Mouse (Mus musculus) kidney, postnatal 36 days (tissue): ENCODE measurements around the gene Sox5.

Source experiments
- DNase-seq, 2 experiments: peaks; one replicate each; pipeline ENCODE4 v3.0.0; 2021 to 2022; ENCODE audit warnings: mixed read lengths in 2 of 2

Gene Sox5

GRCm38 (mm10) chr6:144781431-144782030 lies at the start of gene Sox5:
Gene Sox5, minus strand, starts transcription at chr6:144781977.
- peak; percentile 31 to 66 for DNase-seq

- no peak for DNase-seq
Observed at GRCm38 (mm10) chr6:144825018-144825602, 43.3 kb upstream of the Sox5 start.

GRCm38 (mm10) chr6:144824153-144824552 lies 42.4 kb upstream of the Sox5 start:
- no peak for DNase-seq

- DNase-seq, result no peak
Observed at GRCm38 (mm10) chr6:144822594-144822993, 40.8 kb upstream of the Sox5 start.

- DNase-seq, result no peak
Observed at GRCm38 (mm10) chr6:144821019-144821418, 39.2 kb upstream of the Sox5 start.

- DNase-seq, result no peak
Observed at GRCm38 (mm10) chr6:144818016-144818415, 36.2 kb upstream of the Sox5 start.

GRCm38 (mm10) chr6:144817329-144817932 lies 35.7 kb upstream of the Sox5 start:
- no peak for DNase-seq

- no peak for DNase-seq
Observed at GRCm38 (mm10) chr6:144815542-144815941, 33.8 kb upstream of the Sox5 start.

GRCm38 (mm10) chr6:144814931-144815364 lies 33.2 kb upstream of the Sox5 start:
- peak; percentile 30 to 50 for DNase-seq

- no peak for DNase-seq
Observed at GRCm38 (mm10) chr6:144804321-144804720, 22.5 kb upstream of the Sox5 start.

- DNase-seq, result no peak
Observed at GRCm38 (mm10) chr6:144803063-144803462, 21.3 kb upstream of the Sox5 start.

GRCm38 (mm10) chr6:144794356-144794755 lies 12.6 kb upstream of the Sox5 start:
- DNase-seq, result no peak

- no peak for DNase-seq
Observed at GRCm38 (mm10) chr6:144792871-144793270, 11.1 kb upstream of the Sox5 start.

GRCm38 (mm10) chr6:144783295-144783694 lies 1.5 kb upstream of the Sox5 start:
- no peak for DNase-seq

- no peak for DNase-seq
Observed at GRCm38 (mm10) chr6:144782866-144783265, 1.1 kb upstream of the Sox5 start.

- peak in 1 of 2 experiments; percentile 14 for DNase-seq
Observed at GRCm38 (mm10) chr6:144782031-144782857, 467 bp upstream of the Sox5 start.

GRCm38 (mm10) chr6:144780608-144781285 lies 1.0 kb downstream of the Sox5 start:
- peak in 1 of 2 experiments; percentile 12 for DNase-seq

GRCm38 (mm10) chr6:144779945-144780607 lies 1.7 kb downstream of the Sox5 start:
- DNase-seq, result peak in 1 of 2 experiments; percentile 7

GRCm38 (mm10) chr6:144777356-144778035 lies 4.3 kb downstream of the Sox5 start:
- no peak for DNase-seq

- DNase-seq, result no peak
Observed at GRCm38 (mm10) chr6:144773736-144774135, 8.0 kb downstream of the Sox5 start.

GRCm38 (mm10) chr6:144772985-144773384 lies 8.8 kb downstream of the Sox5 start:
- no peak for DNase-seq
